Mouse (Mus musculus) gastrocnemius, postnatal 36 days (tissue): ENCODE measurements around the gene Plekhh2. TPM values are rescaled to one million over a fixed set of nuclear protein-coding genes. Genes with fewer than 3 reads are reported as not detected.

ENCODE experiments used
- DNase-seq, 2 experiments: peaks; one replicate each; pipeline ENCODE4 v3.0.0; 2022
- intact Hi-C: fragments of 180-260 bp; cut with DNase I; formaldehyde crosslinking; loops from one replicate; pipeline ENCODE4 v1.15.1; 2025
- total RNA-seq, 2 experiments: library from RNA; stranded (reverse); gene quantifications; 2 replicates each; pipeline ENCODE4 v1.2.3; 2021

Plekhh2 gene
- total RNA-seq, 2 experiments from 2014 or later: 1.5 to 1.6 TPM

GRCm38 (mm10) chr17:84603709-84604420 lies 92.2 kb downstream of the Plekhh2 start:
- intact Hi-C loops: no loop called here
- DNase-seq: no peak

DNA sequence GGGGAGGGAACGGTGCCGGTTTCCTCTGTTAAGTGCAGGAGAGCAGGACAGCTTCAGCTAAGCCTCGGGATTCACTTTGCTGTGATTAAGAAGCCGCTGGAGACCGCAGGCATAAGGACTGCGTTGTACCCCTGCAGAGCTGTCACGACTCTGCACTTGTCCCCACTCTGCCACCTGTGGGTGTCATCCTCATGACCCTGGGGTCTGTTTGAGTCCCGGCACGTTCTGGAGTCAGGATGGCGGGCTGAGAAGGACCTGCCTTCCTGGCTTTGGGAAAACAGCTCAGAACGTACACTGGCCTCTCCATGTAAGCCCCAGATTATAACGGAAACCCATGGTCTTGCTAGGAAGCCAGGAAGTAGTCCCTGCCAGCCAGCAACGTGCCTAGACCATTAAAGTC lies 95.3 kb downstream of the Plekhh2 start:
- intact Hi-C loops: no loop called here
- DNase-seq: no peak

DNA sequence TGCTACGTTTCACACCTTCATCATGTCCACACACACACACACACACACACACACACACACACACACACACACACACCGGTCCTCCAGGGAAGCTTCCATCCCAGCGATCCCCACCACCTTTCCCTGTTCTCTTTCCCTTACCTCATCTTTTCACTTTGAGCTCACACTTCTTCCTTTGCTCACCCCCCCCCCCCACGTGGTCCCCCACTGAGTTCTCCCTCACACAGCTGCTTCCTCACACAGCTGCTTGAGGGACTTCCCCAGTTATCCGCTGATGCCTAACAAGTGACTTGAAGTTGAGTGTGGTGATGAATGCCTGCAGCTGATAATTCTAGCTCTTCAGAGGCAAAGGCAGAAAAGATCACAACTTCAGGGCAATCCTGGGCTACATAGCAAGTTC lies 95.9 kb downstream of the Plekhh2 start:
- no peak for DNase-seq
- intact Hi-C loops: no loop called here

DNA sequence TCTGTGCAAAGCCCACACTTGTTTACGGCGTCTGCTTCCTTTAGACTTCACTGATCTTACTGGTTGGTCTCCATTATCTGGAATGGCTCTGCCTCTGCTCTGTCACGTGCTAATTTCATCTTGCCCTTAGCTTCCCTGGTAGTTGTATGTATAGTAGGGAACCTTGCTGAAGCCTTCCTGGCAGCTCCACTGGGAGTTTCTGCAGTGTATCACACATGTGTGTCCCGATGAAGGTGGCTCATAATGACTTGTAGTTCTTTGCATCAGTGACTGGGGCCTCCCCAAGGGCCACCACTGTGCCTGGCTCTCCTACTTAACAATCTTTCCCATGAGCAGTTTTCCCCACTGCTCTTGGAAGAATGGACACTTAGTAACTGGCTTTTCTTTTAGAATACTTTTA lies 96.9 kb downstream of the Plekhh2 start:
- intact Hi-C loops: no loop called here
- DNase-seq: no peak

DNA sequence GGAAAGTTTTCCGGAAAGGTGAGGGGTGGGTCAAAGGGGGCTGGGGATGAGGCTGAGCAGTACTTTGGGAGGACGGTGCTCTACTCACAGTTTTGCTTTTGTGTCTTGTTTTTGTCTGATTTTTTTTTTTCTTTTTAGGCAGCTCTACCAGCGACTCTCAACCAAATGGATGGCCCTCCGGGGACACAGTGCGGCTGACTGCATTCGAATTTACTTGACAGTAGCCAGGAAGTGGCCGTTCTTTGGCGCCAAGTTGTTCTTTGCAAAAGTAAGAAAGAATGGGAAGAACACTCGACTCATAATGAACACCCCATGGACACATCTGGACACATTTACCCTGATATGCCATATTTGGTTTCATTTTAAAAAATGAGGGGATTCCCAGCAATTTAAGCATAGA lies 99.8 kb downstream of the Plekhh2 start:
- intact Hi-C loops: no loop called here
- DNase-seq: peak; percentile 31 to 62

- intact Hi-C loops: no loop called here
- DNase-seq: no peak
Observed at GRCm38 (mm10) chr17:84611971-84612370, 100.3 kb downstream of the Plekhh2 start.

DNA sequence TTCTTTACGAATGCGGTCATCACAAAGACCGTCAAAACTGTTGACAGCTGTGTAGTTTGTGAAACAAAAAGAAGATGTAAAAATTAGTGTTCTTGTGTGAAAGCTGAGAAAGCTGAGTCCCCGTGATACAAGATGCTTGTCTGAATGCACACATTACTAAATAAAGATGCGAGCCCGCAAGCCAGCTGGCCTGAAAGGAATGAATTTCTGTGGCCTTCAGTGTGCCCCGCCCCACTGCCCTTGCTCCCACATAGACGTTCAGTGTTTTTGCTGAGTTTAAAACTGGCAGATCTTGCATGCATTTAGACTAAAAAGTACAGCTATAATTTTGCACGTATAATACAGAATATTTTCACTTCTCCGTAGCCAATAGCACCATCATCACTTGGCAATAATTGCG lies 104.1 kb downstream of the Plekhh2 start:
- DNase-seq: no peak
- intact Hi-C loops: no loop called here

GRCm38 (mm10) chr17:84616526-84617074 lies 104.9 kb downstream of the Plekhh2 start:
- intact Hi-C loops: no loop called here

DNA sequence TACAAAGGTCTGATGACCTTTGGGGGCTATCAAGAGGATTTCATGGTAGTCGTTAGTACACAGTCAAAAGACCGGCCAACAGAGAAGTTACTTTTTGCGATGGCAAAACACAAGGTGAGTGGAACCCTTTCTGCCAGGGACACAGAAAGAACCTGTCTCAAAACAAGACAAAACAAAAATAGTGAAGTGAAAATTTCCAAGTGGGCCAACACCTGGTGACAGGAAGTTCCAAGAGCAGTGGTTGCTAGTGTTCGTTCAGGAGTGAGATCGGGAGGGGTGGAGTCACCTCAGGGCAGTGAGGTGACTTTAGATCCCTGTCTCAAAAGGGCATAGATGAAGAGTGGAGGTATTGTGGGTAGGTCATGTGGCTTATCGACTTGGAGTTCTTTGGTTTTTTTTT lies 106.3 kb downstream of the Plekhh2 start:
- DNase-seq: no peak
- intact Hi-C loops: no loop called here

More at GRCm38 (mm10) chr17:84616526-84617074, 104.9 kb downstream of the Plekhh2 start:
- DNase-seq: no peak

DNA sequence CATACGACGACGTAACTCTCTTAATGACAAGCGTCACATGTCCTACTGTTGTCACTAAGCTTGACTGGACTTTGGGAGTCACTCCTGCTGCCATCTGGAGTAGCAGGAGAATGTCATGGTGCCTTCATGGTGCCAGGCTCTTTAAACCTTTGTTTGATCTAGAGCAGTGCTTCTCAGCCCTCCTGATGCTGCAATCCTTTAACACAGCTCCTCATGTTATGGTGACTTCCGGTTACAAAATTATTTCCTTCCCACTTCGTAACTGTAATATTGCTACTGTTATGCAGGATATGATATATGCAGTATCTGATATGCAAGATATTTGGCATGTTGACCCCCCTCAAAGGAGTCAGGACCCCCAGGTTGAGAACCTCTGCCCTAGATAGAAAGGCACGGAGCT lies 107.4 kb downstream of the Plekhh2 start:
- intact Hi-C loops: no loop called here
- DNase-seq: no peak

DNA sequence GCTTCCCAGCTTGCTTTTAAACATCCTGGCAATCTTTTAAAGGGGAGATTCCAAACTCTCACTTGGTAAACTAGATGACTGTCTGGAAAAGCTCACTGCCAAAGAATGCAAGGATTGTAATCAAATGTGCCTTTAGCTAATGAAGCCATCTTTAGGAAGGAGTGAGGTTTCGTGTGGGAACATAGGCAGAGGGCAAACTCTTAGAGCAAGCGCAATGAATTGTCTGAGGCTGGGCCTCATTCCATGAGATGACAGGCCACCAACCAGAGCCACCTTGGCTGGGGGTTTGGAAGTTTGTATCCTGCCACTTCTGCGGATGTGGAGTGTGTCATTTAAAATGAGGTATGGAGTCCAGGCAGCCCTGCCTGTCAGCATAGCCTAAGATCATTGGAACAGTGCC lies 108.4 kb downstream of the Plekhh2 start:
- DNase-seq: no peak
- intact Hi-C loops: no loop called here

- DNase-seq: no peak
- intact Hi-C loops: no loop called here
Observed at GRCm38 (mm10) chr17:84620610-84621009, 108.9 kb downstream of the Plekhh2 start.

DNA sequence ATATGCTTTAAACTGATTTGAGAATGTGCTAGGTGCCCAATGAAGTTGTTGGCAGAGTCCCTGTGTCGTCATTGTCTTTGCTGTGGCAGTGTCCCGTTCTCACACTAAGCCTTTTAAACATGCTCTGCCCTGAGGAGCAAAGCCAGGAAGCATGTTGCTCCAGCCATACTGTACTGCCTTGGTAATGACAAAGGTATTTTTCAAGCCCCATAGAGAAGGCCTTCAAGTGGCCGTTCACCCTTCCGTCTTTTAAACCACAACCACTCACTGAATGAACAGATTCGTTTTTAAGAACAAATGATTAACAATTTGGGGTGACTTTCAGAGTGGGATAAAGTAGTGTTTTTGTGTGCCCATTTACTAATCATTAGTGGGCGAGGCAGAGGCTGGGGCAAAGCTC lies 109.5 kb downstream of the Plekhh2 start:
- no peak for DNase-seq
- intact Hi-C loops: no loop called here

GRCm38 (mm10) chr17:84622028-84622427 lies 110.3 kb downstream of the Plekhh2 start:
- no peak for DNase-seq
- intact Hi-C loops: no loop called here

- intact Hi-C loops: no loop called here
- DNase-seq: no peak
Observed at GRCm38 (mm10) chr17:84622873-84623272, 111.2 kb downstream of the Plekhh2 start.

DNA sequence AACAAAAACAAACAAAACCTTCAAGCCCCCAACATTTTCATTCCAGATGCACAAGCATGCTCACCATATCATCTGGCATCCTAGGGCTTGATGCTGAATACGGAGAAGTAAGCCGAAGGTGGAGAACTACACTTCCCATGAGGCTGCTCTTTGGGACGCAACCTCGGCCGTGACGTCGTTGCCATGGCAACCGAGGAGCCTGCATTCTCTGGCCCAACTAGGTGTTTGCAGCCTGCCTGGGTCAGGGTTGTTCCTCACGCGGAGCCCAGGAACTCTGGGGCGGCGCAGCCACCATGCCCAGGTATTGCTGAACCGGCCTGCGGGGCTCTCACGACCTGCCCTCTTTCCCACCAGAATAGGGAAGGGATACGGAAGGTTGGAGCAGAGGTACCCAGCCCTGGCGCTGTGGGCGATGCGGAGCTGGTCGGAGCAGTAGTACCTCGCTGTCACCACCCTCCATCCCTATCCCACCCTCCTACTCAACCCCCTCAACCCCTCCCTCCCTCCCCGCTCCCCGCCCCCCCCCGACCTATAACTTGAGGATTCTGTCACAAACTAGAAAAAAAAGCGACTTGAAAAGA lies 114.7 kb downstream of the Plekhh2 start, which contains the start of gene Dync2li1:
Dync2li1 (plus strand) TSS at position 221 of the 581 bp plus-strand sequence.
- peak; percentile 72 to 83 for DNase-seq
- intact Hi-C loops: no loop called here

DNA sequence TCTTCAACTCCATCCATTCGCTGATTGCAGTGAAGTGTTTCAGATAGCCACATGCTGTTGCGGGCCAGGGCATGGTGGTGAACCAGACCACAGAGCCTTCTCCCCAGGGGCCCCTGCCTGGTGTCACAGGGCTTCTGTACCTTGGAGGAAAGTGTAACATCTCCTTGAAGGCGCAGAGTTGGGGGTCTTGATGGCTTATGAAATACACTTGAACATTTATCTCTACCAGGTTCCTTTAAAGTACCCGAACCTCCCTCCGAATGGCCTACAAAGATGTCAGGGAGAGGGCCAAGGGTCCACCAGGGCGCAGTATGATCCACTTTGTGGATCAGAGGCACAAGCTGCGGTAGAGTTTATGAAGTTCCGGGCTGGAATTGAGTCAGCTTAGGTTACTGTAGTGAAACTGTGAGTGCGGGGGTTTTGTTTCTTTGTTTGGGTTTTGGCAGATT lies 115.2 kb downstream of the Plekhh2 start:
- intact Hi-C loops: no loop called here
- DNase-seq: no peak

- intact Hi-C loops: no loop called here
- DNase-seq: no peak
Observed at GRCm38 (mm10) chr17:84627721-84628120, 116.0 kb downstream of the Plekhh2 start.

- intact Hi-C loops: no loop called here
- no peak for DNase-seq
Observed at GRCm38 (mm10) chr17:84628611-84629010, 116.9 kb downstream of the Plekhh2 start.

GRCm38 (mm10) chr17:84631836-84632235 lies 120.1 kb downstream of the Plekhh2 start:
- DNase-seq: no peak
- intact Hi-C loops: no loop called here

- intact Hi-C loops: no loop called here
- DNase-seq: no peak
Observed at GRCm38 (mm10) chr17:84633443-84633842, 121.7 kb downstream of the Plekhh2 start.

GRCm38 (mm10) chr17:84636328-84636727 lies 124.6 kb downstream of the Plekhh2 start:
- intact Hi-C loops: no loop called here

More at GRCm38 (mm10) chr17:84636328-84636727, 124.6 kb downstream of the Plekhh2 start:
- no peak for DNase-seq
